Mouse (Mus musculus): ENCODE measurements around the gene 6030458C11Rik. TPM values are rescaled to one million over a fixed set of nuclear protein-coding genes. Genes with fewer than 3 reads are reported as not detected.
"Not testable (repeated sequence)": the region's sequence is repeated elsewhere in the genome, so short reads cannot be mapped to it uniquely, and the experiment has no call there.

6030458C11Rik gene
- polyA plus RNA-seq, 1 experiment from 2014 or later, result 10.0 TPM

- ATAC-seq, result no peak
- Histone ChIP-seq H3K27ac (ENCODE audit: low read depth, low read length) (no peak overlapping the region), H3K36me3 (ENCODE audit: control insufficient read depth, insufficient read depth) (peaks cover 28% of the 10 kb centered on the region), H3K9me3 (ENCODE audit: control insufficient read depth) (no peaks in the 10 kb centered on the region), H3K4me3 (ENCODE audit: low read depth, low read length) (no peak overlapping the region), H3K9ac (ENCODE audit: low read depth, low read length) (no peak overlapping the region), H3K4me1 (replicated peaks; ENCODE audit: control insufficient read depth, insufficient read depth, low read length) (no peaks in the 10 kb centered on the region), H3K27me3 (replicated peaks; ENCODE audit: control insufficient read depth, insufficient read depth, low read length) (no peaks in the 10 kb centered on the region), H3K4me2 (replicated peaks; ENCODE audit: low read depth) (no peak overlapping the region)
- 80% methylated on average over 4 of the region's 4 CpGs for WGBS
- TF ChIP-seq CTCF (IDR thresholded peaks at IDR 0.05; ENCODE audit: low read depth), result no peak
These were observed 19.4 kb downstream of the 6030458C11Rik start for GRCm38 (mm10) chr15:12805071-12805470.

DNA sequence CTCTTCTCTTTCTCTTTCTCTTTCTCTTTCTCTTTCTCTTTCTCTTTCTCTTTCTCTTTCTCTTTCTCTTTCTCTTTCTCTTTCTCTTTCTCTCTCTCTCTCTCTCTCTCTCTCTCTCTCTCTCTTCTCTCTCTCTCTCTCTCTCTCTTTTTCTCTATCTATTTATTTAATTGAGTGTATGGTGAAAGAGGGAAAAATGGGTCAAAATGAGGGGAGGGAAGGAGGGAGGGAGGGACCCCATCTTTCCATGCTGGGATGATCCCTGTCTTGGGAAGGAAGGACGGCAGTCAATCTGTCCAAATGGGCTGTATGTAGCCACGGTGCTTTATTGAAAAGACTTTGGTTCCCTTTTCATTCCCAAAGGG lies 23.3 kb downstream of the 6030458C11Rik start:
- H3K36me3 ChIP-seq (ENCODE audit: control insufficient read depth, insufficient read depth); H3K27ac ChIP-seq (ENCODE audit: low read depth, low read length); H3K4me1 ChIP-seq (replicated peaks; ENCODE audit: control insufficient read depth, insufficient read depth, low read length); H3K27me3 ChIP-seq (replicated peaks; ENCODE audit: control insufficient read depth, insufficient read depth, low read length); H3K4me2 ChIP-seq (replicated peaks; ENCODE audit: low read depth); H3K9ac ChIP-seq (ENCODE audit: low read depth, low read length); ATAC-seq; H3K9me3 ChIP-seq (ENCODE audit: control insufficient read depth); H3K4me3 ChIP-seq (ENCODE audit: low read depth, low read length): not testable (repeated sequence)
- 82% methylated on average over 2 of the region's 2 CpGs for WGBS

DNA sequence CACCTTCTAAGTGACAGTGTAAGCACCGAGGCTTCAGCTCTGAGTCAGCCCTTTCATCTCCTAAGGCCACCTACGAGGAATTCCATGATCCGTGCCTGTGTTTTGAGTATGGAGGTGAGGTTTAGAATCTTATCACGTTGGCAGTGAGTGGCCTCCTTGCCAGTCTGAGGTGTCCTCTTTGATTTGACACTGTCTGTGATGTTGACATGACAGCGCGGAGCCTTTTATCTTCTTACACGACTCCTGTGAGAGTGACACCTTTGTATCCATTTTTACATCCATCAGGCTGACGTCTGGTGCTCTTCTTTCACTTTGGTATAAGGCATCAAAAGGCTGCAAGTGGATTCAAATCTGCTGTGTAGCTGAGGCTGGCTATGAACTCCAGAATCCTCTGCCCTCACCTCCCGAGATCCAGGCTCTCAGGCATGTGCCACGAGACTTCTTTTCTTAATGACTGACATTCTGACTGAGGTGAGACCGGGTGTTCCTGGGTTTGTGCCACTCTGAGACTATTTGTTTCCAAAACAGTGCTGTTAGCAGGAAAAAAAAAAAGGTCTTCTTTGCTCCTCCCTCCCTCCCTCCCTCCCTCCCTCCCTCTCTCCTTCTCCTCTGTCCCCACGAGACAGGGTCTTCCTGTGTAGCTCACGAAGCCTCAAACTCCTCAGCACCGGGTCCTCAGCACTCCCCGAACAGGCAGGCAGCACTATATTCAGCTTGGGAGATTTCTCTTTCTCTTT lies 23.9 kb downstream of the 6030458C11Rik start:
- no peak overlapping the region for H3K27ac ChIP-seq (ENCODE audit: low read depth, low read length)
- no peaks in the 10 kb centered on the region for H3K27me3 ChIP-seq (replicated peaks; ENCODE audit: control insufficient read depth, insufficient read depth, low read length)
- no peak overlapping the region for H3K4me2 ChIP-seq (replicated peaks; ENCODE audit: low read depth)
- no peak for TF ChIP-seq CTCF (IDR thresholded peaks at IDR 0.05; ENCODE audit: low read depth)
- H3K36me3 ChIP-seq (ENCODE audit: control insufficient read depth, insufficient read depth), result no peaks in the 10 kb centered on the region
- H3K4me1 ChIP-seq (replicated peaks; ENCODE audit: control insufficient read depth, insufficient read depth, low read length), result no peaks in the 10 kb centered on the region
- no peak for ATAC-seq
- H3K9ac ChIP-seq (ENCODE audit: low read depth, low read length), result no peak overlapping the region
- no peaks in the 10 kb centered on the region for H3K9me3 ChIP-seq (ENCODE audit: control insufficient read depth)
- WGBS, result 47% methylated on average over 15 of the region's 15 CpGs
- no peak overlapping the region for H3K4me3 ChIP-seq (ENCODE audit: low read depth, low read length)

- H3K27me3 ChIP-seq (replicated peaks; ENCODE audit: control insufficient read depth, insufficient read depth, low read length), result no peaks in the 10 kb centered on the region
- no peak overlapping the region for H3K9ac ChIP-seq (ENCODE audit: low read depth, low read length)
- ATAC-seq, result no peak
- H3K4me3 ChIP-seq (ENCODE audit: low read depth, low read length), result no peak overlapping the region
- no peaks in the 10 kb centered on the region for H3K36me3 ChIP-seq (ENCODE audit: control insufficient read depth, insufficient read depth)
- H3K9me3 ChIP-seq (ENCODE audit: control insufficient read depth), result no peaks in the 10 kb centered on the region
- TF ChIP-seq CTCF (IDR thresholded peaks at IDR 0.05; ENCODE audit: low read depth), result no peak
- 75% methylated on average over 6 of the region's 6 CpGs for WGBS
- H3K4me1 ChIP-seq (replicated peaks; ENCODE audit: control insufficient read depth, insufficient read depth, low read length), result no peaks in the 10 kb centered on the region
- no peak overlapping the region for H3K4me2 ChIP-seq (replicated peaks; ENCODE audit: low read depth)
- no peak overlapping the region for H3K27ac ChIP-seq (ENCODE audit: low read depth, low read length)
These were observed 26.4 kb downstream of the 6030458C11Rik start for GRCm38 (mm10) chr15:12798043-12798442.

GRCm38 (mm10) chr15:12795909-12796470 lies 28.5 kb downstream of the 6030458C11Rik start:
- Histone ChIP-seq H3K36me3 (ENCODE audit: control insufficient read depth, insufficient read depth) (no peaks in the 10 kb centered on the region), H3K9me3 (ENCODE audit: control insufficient read depth) (no peaks in the 10 kb centered on the region), H3K27ac (ENCODE audit: low read depth, low read length) (no peak overlapping the region), H3K9ac (ENCODE audit: low read depth, low read length) (no peak overlapping the region), H3K4me3 (ENCODE audit: low read depth, low read length) (no peak overlapping the region), H3K27me3 (replicated peaks; ENCODE audit: control insufficient read depth, insufficient read depth, low read length) (no peaks in the 10 kb centered on the region), H3K4me2 (replicated peaks; ENCODE audit: low read depth) (no peak overlapping the region), H3K4me1 (replicated peaks; ENCODE audit: control insufficient read depth, insufficient read depth, low read length) (no peaks in the 10 kb centered on the region)
- WGBS, result 56% methylated on average over 13 of the region's 13 CpGs
- no peak for TF ChIP-seq CTCF (IDR thresholded peaks at IDR 0.05; ENCODE audit: low read depth)
- ATAC-seq, result no peak

DNA sequence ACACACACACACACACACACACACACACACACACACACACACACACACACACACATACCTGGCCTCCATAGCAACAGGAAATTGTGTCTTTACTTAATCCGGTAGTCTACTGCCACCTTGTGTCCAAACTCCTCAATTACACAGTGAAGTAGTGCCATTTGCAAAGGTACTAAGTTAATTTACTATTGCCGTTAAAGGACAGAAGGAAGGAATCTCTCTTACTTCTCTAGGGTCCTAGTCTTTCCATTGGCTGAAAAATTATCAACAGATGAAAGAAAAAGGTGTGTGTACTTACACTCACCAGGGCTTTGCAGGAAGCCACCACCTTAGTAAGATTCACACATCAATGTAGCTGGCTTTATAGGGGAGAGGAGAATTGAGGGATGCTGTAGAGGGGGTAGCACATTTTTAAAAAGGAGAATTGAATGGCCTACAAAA lies 29.0 kb downstream of the 6030458C11Rik start:
- no peak overlapping the region for H3K27ac ChIP-seq (ENCODE audit: low read depth, low read length)
- TF ChIP-seq CTCF (IDR thresholded peaks at IDR 0.05; ENCODE audit: low read depth), result peak; percentile 88
- no peaks in the 10 kb centered on the region for H3K9me3 ChIP-seq (ENCODE audit: control insufficient read depth)
- no peak overlapping the region for H3K4me3 ChIP-seq (ENCODE audit: low read depth, low read length)
- H3K4me2 ChIP-seq (replicated peaks; ENCODE audit: low read depth), result no peak overlapping the region
- no peak overlapping the region for H3K9ac ChIP-seq (ENCODE audit: low read depth, low read length)
- no peaks in the 10 kb centered on the region for H3K27me3 ChIP-seq (replicated peaks; ENCODE audit: control insufficient read depth, insufficient read depth, low read length)
- no peaks in the 10 kb centered on the region for H3K4me1 ChIP-seq (replicated peaks; ENCODE audit: control insufficient read depth, insufficient read depth, low read length)
- no peaks in the 10 kb centered on the region for H3K36me3 ChIP-seq (ENCODE audit: control insufficient read depth, insufficient read depth)
- ATAC-seq, result no peak
- 2% methylated on average over 2 of the region's 2 CpGs for WGBS

Data from intestine, postnatal 0 days (tissue).